Mouse (Mus musculus) large intestine, adult 2 months (tissue): ENCODE results near the gene Depdc1b. TPM values are rescaled to one million over a fixed set of nuclear protein-coding genes. Genes with fewer than 3 reads are reported as not detected.

Experiments
- DNase-seq: peaks from one replicate; pipeline ENCODE4 v3.0.0-alpha.2; 2012; ENCODE audit warnings: low read depth, low spot score
- WGBS: fragments of 180-500 bp; shearing (Covaris S2); methylation state at CpG from one replicate; pipeline ENCODE4 v1.1.7; 2018; 5-methylcytosine and 5-hydroxymethylcytosine counted together
- polyA plus RNA-seq: library from polyadenylated mRNA; depleted of rRNA; stranded (reverse); fragments of >200 nt; gene quantifications from 2 replicates; pipeline ENCODE4 v1.2.3, GENCODE M21; 2012; rRNA removed

The Depdc1b gene
- polyA plus RNA-seq, 1 experiment = 2.5 TPM

DNA sequence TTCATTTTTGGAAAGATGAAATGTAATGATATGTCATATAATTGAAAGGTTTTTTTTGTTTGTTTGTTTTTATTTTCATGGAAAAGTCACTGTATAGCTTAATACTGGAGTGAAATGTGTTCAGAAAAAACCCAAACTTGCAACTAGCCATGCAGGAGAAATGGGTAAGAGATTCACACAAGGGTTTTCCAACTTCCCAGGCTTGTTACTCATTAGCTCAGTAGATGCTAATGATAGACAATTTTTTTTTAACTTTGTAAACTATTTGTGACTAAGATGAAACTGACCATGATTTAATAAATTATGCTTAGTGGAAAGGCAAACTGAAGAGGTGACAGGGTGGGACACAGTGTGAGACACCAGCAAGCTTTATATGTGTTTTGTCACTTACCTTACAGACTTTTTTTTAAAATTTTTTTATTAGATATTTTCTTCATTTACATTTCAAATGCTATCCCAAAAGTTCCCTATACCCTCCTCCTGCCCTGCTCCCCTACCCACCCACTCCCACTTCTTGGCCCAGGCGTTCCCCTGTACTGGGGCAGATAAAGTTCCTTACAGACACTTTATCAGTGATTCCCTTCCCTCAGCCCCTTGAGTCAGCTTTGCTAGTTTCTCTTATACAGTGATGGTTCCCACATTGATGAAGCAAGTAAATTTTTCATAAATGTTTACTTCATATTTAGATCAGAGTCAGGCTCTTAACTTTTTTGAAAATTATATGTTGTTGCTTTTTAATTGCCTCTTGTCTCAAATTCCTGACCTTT, 102.8 kb downstream of the Depdc1b start:
- no peak for DNase-seq
- 90% methylated on average over 1 of the region's 1 CpGs for WGBS

DNA sequence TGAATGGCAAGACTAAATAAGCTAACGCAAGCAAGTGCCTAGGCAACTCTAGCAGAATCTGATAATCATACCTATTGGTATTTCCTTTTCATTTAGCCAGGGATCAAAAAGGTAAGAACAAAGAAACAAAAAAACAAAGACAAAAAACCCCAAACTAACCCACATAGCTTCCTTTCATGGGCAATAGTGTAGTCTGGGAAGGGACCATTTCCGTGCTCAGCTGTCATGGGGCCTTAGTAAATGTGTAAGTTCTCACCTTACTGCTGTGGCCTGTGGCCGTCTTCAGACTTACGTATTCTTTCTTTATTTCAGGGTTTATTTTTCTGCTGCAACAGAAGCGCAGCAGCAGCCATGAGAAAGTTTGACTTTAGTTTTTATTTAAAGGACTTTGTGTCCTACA, 110.2 kb downstream of the Depdc1b start:
- WGBS = 89% methylated on average over 5 of the region's 5 CpGs

DNA sequence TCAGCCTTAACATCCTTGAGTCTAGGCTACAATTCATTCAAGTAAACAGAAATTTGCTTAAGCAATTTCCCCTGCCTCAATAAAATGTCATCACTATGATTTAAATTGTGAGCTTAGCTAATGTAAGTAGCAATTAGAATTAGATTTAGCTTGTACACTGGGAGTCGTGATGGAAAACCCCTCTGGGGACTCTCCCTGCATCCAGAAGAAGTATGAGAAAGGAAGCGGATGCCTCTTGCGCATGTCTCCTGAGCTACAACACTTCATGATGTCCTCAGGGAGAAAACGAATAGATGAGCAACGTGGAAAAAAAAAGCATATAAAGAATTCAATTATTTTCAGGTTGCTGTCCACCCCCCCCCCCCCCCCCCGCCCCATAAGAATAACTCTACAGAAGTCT, 112.7 kb downstream of the Depdc1b start:
- DNase-seq = no peak
- WGBS = 86% methylated on average over 6 of the region's 6 CpGs

More for the DNA sequence above, 110.2 kb downstream of the Depdc1b start:
- no peak for DNase-seq

- DNase-seq = no peak
- WGBS = 86% methylated on average over 2 of the region's 2 CpGs
Observed at GRCm38 (mm10) chr13:108429623-108430022, 113.5 kb downstream of the Depdc1b start.

GRCm38 (mm10) chr13:108431776-108432175, 115.6 kb downstream of the Depdc1b start:
- 92% methylated on average over 3 of the region's 3 CpGs for WGBS
- DNase-seq = no peak

GRCm38 (mm10) chr13:108435687-108436086, 119.6 kb downstream of the Depdc1b start:
- DNase-seq = no peak

GRCm38 (mm10) chr13:108437424-108437823, 121.3 kb downstream of the Depdc1b start:
- 98% methylated on average over 2 of the region's 2 CpGs for WGBS
- DNase-seq = no peak

DNA sequence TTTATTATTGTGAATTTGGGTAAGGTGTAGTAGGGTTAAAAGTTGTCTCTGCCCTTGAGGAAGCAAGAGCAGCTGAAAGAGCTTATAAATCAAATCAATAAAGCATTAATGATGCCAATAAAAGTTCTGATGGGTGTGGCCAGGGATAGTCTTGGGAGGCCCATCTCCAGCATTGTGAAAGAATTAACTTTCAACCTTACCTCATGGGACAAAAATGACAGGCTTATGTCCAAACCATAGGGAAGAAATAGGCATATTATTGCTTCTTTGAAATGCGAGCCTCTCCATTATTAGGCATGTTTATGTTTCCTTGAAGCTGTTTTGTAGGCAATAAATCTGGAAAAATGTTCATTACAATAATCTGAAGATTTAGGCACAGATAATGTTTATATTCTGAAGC, 122.9 kb downstream of the Depdc1b start:
- WGBS = 75% methylated on average over 1 of the region's 1 CpGs
- DNase-seq = no peak

- peak; percentile 73 for DNase-seq
- WGBS = 17% methylated on average over 11 of the region's 11 CpGs
Observed at GRCm38 (mm10) chr13:108448348-108448931, 132.3 kb downstream of the Depdc1b start.

DNA sequence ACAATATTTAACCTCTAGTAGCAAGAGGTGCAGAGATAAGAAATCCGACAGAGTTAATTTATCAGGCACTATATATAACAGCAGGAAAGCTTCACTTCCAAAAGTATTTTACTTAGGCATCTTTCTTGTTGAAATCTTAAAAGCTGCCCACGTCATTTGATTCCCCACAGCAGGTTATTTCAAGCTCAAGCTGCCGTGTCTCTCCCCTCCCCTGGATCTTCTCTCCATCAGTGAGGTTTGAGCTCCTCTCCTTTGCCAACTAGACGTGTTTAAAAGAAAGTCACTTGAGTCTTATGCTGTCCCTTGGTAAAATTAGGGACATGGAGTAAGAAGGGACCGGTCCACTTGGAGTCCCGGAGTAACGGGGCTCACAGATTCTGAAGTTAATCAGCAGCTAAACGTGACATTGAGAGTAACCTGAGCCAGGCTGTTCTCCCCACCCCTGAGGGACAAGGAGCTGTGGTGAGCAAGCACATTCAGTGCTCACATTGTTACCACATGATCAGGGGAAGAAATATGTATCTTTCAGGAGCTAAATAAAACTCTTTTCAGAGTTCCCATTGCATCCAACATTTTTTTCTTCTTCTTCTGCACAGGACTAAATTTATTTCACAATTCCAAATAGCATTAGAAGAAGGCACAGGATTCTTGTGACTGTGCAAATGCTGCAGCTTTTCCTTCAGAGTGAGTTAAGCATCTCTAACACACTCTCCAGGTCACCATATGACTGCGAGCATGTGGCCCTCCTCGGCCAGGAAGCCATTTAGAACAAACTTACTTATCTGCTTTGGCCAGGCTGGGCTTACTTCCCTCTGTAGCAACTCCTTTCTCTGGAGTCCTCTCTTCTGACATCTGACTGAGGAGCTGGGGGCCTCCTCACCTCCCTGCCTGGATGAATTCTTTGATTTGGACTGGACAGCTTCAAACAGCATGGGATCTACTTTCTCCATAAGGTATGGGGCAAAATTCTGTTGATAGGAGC, 133.3 kb downstream of the Depdc1b start, which contains the start of gene Pde4d:
Gene Pde4d, plus strand, starts transcription at position 833 of the 982 bp plus-strand sequence.
- WGBS = 19% methylated on average over 10 of the region's 10 CpGs
- no peak for DNase-seq

DNA sequence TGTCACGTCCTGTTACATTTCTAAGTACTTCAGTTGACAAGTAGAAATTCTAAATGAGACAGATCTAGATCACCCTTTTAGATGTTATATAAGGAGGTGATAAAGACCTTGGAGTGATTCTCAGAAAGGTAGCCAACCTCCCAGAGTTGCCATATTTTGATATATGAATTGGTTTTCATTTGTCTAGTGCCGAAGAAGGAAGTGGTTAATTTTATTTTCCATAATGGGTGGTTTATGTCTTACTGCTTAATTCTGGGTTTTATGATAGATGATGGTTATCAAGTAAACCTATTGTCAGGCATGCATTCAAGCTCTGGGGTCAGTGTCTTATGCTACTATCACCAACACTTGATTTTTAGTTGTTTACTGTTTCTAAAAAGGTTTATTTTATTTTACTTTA, 135.0 kb downstream of the Depdc1b start:
- 56% methylated on average over 2 of the region's 2 CpGs for WGBS
- DNase-seq = no peak

GRCm38 (mm10) chr13:108453064-108453919, 137.2 kb downstream of the Depdc1b start:
- 43% methylated on average over 6 of the region's 6 CpGs for WGBS
- DNase-seq = peak; percentile 39

Other genes starting within 250 kb of the Depdc1b start
- gene Ndufaf2, start 157.7 kb upstream of the Depdc1b start, polyA plus RNA-seq = 6.9 and 7.1 TPM in 2 replicates
- gene Ercc8, start 157.6 kb upstream of the Depdc1b start, polyA plus RNA-seq = 8.3 and 9.0 TPM in 2 replicates
- gene Elovl7, start 101.9 kb upstream of the Depdc1b start, polyA plus RNA-seq = 19.6 and 20.2 TPM in 2 replicates
- 7.7 and 12.1 TPM in 2 replicates for gene Pde4d, start 133.6 kb downstream of the Depdc1b start, polyA plus RNA-seq